Mouse (Mus musculus) layer of hippocampus, adult 9-10 months (tissue): ENCODE measurements around the gene Nudt15.

Experiments used
- DNase-seq: peaks from one replicate; pipeline ENCODE4 v3.0.0; 2022; ENCODE audit warnings: low spot score

The Nudt15 gene

DNA sequence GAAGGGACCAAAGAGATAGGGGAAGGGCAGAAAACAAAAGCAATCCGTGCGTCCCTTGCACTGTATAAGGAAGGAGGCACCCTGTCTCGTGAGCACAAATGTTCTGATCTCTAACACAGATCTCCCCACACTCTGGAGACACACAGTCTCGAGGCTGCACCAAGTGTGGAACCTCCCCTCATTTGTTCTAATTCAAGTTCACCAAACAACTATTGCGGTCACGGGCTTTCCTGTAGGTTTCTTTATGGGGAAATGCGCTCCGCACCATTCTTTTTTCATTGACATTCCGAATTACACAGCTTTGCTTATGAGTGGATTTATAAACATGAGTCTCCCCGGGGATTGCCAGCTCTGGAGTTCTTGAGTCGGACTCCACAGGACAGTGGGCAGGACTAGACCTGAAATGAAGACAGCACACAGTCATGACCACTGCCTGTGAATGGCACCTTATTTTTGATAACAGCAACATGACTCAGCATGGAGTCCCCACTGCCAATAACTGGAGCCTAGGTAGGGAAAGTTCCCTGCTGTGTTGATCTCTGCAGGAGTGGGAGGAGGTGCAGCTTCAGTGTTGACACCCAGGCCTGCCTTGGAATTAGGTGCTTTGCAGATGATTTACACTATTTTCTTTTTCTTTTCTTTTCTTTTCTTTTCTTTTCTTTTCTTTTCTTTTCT lies 40.2 kb downstream of the Nudt15 start:
- DNase-seq = no peak

GRCm38 (mm10) chr14:73507200-73507599 lies 40.8 kb downstream of the Nudt15 start:
- no peak for DNase-seq

GRCm38 (mm10) chr14:73506283-73506682 lies 41.8 kb downstream of the Nudt15 start:
- no peak for DNase-seq

DNA sequence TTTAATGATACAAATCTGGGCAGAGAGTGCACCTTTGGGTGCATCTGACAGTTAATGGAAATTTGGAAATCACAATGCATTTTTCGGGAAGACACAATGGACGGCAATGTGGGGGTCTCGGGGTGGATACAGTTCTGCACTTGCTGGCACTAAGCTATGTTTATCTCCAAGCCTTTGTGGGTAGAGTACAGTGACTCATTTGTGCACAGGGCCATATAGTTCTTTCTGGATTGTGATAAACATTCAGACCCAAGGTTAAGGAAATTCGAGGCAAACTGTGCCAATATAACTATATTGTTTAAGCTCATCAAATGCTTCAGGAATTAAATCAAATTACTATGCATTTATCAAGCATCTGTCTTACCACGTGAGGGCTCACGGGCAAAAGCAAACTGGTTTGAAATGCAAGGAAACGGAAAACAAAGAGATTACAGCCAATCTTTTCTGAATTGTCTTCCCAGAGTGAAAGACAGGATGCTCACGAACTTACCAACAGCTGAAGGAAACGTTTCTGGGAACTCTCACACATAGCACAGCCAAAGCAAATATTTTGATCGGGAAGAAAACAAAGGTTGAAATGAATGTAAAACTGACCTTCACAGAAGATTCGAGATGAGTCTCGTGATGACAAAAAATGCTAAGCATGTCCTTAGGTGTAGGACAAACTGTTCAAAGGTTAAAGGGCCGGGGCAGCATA lies 44.7 kb downstream of the Nudt15 start:
- no peak for DNase-seq

DNA sequence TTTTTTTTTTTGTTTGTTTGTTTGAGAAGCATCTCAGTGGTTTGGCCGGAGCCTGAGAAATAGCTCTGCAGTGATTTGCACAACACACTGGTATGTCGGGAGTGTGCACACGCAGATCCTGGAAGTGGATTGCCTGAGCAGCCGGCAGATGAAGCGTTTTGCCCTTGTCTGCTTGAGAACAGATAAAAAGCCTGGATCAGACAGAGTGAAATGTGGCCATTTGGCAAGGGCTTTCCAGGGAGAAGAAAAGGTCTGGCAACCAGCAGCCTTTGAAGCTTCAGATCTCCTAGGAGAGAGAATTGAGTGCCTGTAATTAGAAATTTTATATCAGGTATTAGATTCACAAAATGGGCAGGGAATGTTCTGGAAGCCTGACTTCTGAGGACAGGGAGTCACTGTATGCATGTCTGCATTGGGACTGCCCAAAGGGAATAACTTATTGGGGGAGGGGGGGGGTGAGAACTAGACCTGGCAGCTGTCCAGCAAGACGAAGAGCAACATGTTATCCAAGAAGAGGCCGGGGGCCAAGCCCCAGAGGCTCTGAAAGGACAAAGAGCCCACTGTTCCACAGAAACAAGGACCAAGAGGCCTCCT lies 45.4 kb downstream of the Nudt15 start:
- DNase-seq = no peak

GRCm38 (mm10) chr14:73501721-73502120 lies 46.3 kb downstream of the Nudt15 start:
- DNase-seq = no peak

GRCm38 (mm10) chr14:73501283-73501682 lies 46.8 kb downstream of the Nudt15 start:
- no peak for DNase-seq

- no peak for DNase-seq
These were observed 52.3 kb downstream of the Nudt15 start for GRCm38 (mm10) chr14:73495753-73496152.

DNA sequence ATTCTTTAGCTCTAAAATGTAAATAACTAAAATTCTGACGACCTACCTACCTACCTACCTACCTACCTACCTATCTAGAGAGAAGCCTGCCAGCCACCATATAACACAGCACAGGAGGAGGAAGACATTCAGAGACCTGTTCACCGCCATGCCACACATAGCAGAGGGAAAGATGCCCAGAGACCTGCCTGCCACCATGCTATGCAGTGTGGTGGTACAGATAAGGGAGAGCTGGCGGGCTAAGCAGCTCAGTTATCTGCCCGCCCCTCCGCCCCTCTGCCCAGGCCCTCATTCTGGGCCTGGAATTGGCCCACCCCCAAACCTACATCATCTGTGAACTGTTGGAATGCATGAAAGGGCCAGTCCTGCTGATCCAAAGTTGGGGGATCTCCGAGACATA lies 53.9 kb downstream of the Nudt15 start:
- no peak for DNase-seq

GRCm38 (mm10) chr14:73493356-73493755 lies 54.7 kb downstream of the Nudt15 start:
- no peak for DNase-seq

- DNase-seq = no peak
These were observed 61.4 kb downstream of the Nudt15 start for GRCm38 (mm10) chr14:73486641-73487040.

- no peak for DNase-seq
These were observed 63.5 kb downstream of the Nudt15 start for GRCm38 (mm10) chr14:73484366-73485110.

DNA sequence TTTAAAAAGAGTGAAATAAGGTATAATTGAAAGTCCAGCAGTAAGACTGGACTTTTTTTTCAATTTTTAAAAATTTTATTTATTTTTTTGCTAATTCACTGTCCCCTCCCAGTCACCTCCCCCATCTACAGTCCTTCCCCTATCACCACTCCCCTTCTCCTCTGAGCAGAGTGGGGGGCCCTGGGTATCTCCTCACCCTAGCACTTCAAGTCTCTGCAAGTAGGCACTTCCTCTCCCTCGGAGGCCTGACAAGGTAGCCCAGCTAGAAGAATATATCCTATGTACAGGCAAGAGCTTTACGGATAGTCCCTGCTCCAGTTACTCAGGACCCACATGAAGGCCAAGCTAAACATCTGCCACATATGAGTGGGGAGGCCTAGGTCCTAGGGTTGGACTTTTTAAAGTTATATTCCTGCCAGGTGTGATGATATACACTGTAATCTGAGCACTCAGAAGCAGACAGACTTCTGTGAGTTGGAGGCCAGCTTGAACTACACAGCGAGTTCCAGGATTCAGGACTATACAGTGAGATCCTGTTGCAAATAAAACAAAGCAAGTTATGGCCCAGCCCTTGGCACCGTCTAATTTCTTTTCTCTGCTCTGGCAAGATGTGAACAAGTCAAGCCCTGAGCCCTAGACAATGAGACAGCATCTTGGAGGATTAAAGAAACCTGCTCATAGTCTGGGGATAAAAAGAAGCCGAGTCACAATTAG lies 64.4 kb downstream of the Nudt15 start:
- DNase-seq = no peak

GRCm38 (mm10) chr14:73479771-73480170 lies 68.3 kb downstream of the Nudt15 start:
- no peak for DNase-seq

GRCm38 (mm10) chr14:73478321-73478720 lies 69.7 kb downstream of the Nudt15 start:
- no peak for DNase-seq

- DNase-seq = no peak
These were observed 71.0 kb downstream of the Nudt15 start for GRCm38 (mm10) chr14:73477077-73477476.

DNA sequence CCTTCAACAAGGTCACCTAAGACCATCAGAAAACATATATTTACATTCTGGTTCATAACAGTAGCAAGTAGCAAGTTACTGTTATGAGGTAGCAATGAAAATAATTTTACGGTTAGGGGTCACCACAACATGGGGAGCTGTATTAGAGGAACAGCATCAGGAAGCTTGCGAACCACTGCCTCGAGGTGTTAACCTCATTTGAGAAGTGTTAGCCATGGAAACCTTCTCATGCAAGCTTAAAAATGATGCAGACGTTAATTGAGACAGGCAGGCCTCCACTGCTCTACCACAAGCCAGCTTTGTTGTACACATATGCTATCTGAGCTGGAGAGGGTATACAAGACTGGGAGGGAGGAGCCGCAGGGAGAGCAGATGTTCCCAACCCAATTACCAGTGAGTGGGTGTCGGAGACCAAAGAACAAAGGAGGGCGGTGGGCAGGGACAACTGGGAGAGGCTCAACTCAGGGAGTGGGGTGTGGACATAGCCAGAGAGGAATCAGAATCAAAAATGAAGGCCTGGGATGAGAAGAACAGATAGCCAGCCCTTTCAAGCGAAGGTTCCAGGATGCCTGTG lies 71.6 kb downstream of the Nudt15 start:
- DNase-seq = no peak

GRCm38 (mm10) chr14:73475506-73475905 lies 72.5 kb downstream of the Nudt15 start:
- DNase-seq = no peak

GRCm38 (mm10) chr14:73474636-73475093 lies 73.4 kb downstream of the Nudt15 start:
- peak; percentile 37 for DNase-seq

DNA sequence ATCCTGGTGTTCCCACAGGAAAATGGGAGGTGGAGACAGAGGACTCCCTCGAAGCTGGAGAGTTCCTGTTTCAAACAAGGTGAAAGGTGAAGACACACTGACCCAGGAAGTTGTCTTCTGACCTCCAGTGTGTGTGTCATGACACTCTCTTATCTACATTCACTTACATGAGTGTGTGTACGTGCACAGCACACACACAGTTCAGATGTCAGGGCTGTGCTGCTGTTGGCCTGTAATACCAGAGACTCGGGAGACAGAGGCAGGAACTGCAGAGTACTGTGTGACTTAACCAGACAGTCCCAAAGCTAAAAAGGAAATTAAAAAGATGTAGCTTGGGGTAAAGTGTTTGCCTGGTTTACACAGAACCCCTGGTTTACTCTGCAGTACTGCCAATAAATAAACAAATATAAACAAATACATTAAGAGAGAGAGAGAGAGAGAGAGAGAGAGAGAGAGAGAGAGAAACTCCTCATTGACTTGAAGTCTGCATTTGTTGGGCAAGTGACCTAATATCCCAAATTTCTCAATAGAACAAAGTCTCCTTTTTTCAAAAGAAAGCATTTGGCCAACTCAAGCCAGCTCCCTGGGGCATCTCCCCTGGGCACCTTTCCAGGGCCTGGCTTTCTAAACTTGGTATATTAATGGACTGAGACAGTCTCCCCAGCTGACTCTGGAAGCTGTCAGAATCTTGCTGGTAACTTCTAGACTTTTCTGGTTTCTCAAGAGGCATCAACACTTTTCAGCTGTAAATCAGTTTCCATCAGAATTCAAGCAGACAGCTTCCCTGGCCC lies 74.2 kb downstream of the Nudt15 start:
- DNase-seq = no peak

DNA sequence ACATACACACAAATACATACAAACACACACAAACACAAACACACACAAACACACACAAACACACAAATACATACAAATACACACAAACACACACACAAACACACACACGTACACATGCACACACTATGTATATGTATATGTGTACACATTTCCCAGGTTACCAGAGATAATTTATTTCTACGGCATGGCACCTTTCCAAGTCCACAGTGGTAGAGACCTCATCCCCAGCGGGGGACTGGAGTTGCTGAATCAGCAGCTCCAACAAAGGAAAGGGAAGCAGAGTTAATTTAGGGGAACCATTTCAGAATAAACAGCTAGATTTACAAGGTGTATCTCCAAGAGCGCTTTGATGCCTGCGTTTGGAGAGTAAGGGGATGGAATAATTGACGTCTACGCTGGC lies 75.8 kb downstream of the Nudt15 start:
- DNase-seq = no peak
